Mouse (Mus musculus): ENCODE data around the gene Cstf3.

The Cstf3 gene

DNA sequence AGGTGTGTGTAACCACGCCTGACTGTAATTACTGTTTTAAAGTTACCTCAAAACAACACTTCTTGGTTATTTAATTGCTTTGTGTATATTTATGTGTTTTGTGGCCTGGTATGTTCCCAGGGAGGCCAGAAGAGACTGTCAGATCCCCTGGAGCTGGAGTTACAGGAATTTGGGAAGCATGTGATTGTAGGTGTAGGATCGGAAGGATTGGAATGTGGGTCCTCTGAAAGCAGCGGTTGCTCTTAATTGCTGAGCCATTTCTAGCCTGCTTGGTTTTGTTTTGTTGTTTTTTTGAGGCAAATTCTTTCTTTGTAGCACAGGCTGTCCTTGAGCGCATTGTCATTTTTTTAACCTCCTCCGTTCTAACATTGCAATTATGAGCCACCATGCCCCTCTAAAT lies 14.4 kb downstream of the Cstf3 start:
- no peak for DNase-seq

- DNase-seq, result no peak
Observed at GRCm38 (mm10) chr2:104605560-104605959, 15.2 kb downstream of the Cstf3 start.

GRCm38 (mm10) chr2:104614786-104615185 lies 24.5 kb downstream of the Cstf3 start:
- no peak for DNase-seq

GRCm38 (mm10) chr2:104615985-104616711 lies 25.8 kb downstream of the Cstf3 start:
- DNase-seq, result no peak

- no peak for DNase-seq
Observed at GRCm38 (mm10) chr2:104658659-104659058, 68.3 kb downstream of the Cstf3 start.

GRCm38 (mm10) chr2:104663372-104664100 lies 73.2 kb downstream of the Cstf3 start:
- DNase-seq, result no peak

DNA sequence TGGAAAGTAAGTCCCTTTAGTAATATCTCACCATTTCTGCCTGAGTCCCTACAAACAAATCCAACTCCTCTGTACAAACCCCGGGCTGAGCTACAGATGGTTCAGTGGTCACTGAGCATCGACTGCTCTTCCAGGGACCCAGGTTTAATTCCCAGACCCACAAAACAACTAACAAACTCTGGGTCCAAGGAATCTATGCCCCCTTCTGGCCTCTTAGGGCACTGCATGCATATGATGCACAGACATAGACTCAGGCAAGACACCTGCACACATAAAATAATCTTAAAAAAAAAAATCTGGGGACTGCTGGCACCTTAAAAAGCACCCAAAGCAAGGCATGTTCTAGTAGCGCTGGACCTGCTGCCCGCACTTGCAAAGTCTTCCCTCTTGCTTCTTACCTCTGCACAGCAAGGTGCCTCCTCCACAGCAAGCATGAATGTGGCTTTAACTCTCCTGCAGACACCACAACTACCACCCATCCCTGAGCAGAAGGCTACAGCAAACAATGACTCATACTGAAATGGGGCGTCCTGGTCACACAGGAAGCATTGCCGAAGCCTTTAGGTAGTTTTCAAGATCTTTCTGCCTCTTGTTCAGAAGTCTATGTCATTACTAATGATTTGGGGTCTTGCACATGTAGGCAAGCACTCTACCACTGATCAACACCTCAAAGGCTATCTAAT lies 78.9 kb downstream of the Cstf3 start:
- DNase-seq, result no peak

GRCm38 (mm10) chr2:104671724-104672123 lies 81.4 kb downstream of the Cstf3 start:
- no peak for DNase-seq

- no peak for DNase-seq
Observed at GRCm38 (mm10) chr2:104677326-104677725, 87.0 kb downstream of the Cstf3 start.

- DNase-seq, result no peak
Observed at GRCm38 (mm10) chr2:104684771-104685170, 94.4 kb downstream of the Cstf3 start.

- peak; percentile 86 to 89 for DNase-seq
Observed at GRCm38 (mm10) chr2:104685418-104685817, 95.1 kb downstream of the Cstf3 start.

GRCm38 (mm10) chr2:104687261-104687660 lies 96.9 kb downstream of the Cstf3 start:
- DNase-seq, result no peak

- no peak for DNase-seq
Observed at GRCm38 (mm10) chr2:104688321-104688720, 98.0 kb downstream of the Cstf3 start.

DNA sequence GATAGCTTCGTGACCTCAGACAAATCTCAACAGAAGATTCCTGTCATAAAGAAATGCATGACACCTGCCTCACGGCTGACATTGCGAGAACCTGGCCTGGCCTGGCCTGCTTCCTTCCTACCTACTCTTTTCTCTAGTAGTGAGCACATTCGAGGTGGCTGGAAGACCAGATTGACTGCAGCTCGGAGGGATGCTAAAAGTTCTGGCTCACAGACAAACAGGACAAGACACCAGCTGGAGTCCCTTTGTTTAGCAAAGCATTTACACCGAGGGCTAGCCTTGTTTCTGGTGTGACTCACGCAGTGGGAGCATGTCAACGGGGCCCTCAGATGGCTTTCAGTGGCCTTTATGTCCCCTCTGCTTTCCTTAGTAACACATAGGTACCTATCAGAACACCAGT lies 98.4 kb downstream of the Cstf3 start:
- DNase-seq, result peak; percentile 47 to 61

DNA sequence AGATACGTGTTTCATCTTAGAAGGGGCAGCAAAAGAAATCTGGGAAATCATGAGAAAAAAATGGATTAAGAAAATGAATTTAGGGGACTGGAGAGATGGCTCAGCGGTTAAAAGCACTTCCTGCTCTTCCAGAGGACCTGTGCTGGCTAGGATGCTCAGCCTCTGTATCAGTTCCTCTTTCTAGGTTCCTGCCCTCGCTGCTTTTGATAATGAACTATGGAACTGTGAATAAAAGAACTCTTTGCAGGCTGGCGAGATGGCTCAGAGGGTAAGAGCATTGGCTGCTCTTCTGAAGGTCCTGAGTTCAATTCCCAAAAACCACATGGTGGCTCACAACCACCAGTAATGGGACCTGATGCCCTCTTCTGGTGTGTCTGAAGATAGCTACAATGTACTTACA lies 100.4 kb downstream of the Cstf3 start:
- no peak for DNase-seq

DNA sequence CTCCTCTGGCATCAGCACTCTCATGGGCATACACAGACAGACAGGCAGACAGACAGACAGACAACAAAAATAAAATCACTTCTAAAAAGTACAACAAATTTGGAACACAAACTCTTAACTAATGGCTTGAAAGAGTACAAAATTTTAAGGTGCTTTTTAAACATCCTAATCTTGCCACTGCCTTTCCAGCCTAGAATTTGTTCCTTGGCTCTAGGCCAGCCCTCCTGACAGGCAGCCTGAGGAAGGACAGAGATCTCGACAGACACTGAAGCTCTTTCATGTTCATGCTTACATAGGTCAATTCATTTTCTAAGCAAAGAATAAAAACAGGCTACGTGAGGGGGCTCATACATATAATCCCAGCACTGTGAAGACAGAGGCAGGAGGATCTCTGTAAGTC lies 102.2 kb downstream of the Cstf3 start:
- DNase-seq, result peak in 1 of 2 experiments; percentile 44

- DNase-seq, result no peak
Observed at GRCm38 (mm10) chr2:104699659-104700058, 109.3 kb downstream of the Cstf3 start.

GRCm38 (mm10) chr2:104703158-104703557 lies 112.8 kb downstream of the Cstf3 start:
- DNase-seq, result no peak

- no peak for DNase-seq
Observed at GRCm38 (mm10) chr2:104704355-104704754, 114.0 kb downstream of the Cstf3 start.

DNA sequence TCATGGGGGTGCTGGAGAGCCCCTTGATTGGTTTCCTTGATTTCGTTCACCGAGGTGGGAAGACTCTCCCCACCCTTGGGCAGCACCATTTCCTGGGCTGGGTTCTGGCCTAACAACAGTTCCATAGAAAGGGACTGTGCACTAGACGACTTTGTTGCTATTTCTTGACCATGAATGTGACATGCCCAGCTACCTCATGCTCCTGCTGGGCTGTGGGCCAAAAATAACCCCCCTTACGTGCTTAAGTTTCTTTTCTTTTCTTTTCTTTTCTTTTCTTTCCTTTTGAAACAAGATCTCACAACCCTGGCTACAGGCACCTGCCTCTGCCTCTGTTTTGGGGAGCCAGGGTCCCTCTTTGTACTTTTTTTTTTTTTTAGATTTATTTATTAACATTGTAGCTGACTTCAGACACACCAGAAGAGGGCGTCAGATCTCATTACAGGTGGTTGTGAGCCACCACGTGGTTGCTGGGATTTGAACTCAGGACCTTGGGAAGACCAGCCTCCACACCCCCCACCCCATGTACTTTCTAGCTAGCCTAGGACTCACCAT lies 119.5 kb downstream of the Cstf3 start:
- no peak for DNase-seq

DNA sequence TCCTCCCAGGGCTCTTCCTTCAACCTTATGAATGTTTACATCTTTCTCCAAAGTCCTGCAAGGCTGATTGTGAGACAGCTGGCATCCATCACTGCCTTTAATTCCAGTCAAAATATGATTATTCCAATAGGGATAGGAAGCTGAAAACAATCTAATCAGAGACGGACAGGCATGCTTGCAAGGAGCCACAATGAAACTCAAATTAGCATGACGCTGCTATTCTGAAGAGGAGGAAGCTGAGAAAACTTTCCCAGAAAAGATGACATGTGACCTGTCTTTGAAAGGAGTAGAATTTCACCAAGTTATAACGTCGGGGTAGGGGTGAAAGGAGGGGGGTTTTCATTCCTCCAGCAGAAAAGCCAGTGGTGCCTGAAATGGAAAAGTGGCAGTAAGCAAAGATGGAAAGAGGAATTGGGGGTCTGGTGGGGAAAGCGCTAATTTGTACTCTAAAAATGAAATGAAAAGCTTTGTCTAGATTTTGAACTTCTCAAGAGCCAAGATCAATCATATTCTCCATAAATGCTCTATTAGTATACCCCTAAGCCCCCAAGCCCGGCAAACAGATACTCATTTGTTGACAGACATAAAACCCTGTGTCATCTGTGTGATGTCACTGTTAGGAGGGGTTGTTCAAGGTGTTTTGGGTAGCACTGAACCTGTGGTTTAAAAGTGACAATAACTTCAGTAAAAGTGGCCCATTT lies 120.5 kb downstream of the Cstf3 start:
- no peak for DNase-seq

- peak; percentile 85 for DNase-seq
Observed at GRCm38 (mm10) chr2:104711585-104712485, 121.5 kb downstream of the Cstf3 start, which contains the start of gene Tcp11l1. Tcp11l1 (minus strand) TSS chr2:104712169.
